Mouse (Mus musculus): ENCODE results near the gene Leo1.
"Not testable (repeated sequence)": the region's sequence is repeated elsewhere in the genome, so short reads cannot be mapped to it uniquely, and the experiment has no call there.

Leo1 gene

DNA sequence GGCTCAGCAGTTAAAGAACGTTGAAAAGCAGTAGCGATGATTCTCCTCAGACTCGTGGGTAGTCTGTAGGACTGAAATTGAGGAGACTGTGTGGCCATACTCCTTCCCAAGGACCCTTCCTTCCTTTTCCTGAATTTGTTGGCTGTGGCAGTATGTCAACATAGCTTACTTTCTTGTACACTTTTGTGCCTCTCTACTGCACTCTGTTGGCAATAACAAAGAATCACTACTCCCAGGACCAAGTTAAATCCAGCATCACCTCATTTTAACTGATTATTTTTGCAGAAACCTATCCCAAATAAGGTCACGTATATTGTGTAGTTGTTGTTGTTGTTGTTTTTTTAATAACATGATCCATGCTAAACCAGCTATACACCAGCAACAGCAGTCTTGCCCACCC is 25.3 kb downstream of the Leo1 start:
- DNase-seq (ENCODE audit: extremely low read depth, low read depth), result no peak

DNA sequence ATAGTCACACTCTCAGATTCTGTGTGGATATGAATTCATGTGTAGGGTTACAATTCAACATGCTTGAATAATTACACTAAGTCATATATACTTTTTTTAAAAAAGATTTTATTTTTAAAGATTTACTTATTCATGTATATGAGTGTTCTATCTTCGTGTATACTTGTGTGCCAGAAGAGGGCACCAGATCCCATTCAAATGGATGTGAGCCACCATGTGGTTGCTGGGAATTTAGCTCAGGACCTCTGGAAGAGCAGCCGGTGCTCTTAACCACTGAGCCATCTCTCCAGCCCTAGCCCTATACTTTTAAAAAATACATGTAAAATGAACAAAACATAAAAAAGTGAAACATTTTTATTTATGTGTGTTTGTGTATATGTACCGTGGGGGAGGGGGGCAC is 26.3 kb downstream of the Leo1 start:
- no peak for DNase-seq (ENCODE audit: extremely low read depth, low read depth)

DNA sequence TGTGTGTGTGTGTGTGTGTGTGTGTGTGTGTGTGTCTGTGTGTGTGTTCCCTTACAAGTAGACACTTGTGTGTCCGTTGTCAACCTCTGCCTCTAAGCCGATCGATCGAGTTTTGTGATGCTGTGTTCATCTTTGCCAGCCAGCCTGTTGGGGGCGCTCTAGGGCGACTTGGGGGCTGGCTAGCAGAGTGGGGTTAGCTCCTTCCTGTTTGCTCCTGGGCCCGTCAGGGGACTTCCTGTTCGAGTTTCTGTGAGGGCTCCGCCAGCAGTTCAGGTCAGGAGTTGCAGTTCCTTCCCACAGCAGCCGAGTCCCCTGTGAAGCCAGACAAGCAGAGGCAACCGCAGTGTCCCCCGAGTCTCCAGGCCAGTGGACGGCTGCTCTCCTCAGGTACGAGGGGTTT is 27.0 kb downstream of the Leo1 start:
- DNase-seq (ENCODE audit: extremely low read depth, low read depth), result no peak

DNA sequence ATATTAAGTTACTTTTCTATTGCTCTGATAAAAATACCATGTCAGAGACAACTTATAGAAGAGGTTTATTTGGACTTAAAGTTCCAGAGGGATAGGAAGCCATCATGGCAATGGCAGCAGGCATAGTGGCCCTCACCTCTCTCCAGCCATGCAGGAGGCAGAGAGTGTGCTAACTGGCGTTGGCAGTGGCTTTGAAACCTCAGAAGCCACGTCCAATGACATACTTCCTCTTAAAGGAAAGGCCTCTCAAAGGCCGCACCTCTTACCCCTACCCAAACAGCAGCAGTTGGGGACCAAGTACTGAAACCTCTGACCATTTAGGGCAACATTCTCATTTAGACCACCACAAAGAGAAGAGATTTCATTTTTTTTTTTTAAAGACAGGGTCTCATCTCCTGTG is 35.9 kb downstream of the Leo1 start:
- DNase-seq (ENCODE audit: extremely low read depth, low read depth), result no peak

DNA sequence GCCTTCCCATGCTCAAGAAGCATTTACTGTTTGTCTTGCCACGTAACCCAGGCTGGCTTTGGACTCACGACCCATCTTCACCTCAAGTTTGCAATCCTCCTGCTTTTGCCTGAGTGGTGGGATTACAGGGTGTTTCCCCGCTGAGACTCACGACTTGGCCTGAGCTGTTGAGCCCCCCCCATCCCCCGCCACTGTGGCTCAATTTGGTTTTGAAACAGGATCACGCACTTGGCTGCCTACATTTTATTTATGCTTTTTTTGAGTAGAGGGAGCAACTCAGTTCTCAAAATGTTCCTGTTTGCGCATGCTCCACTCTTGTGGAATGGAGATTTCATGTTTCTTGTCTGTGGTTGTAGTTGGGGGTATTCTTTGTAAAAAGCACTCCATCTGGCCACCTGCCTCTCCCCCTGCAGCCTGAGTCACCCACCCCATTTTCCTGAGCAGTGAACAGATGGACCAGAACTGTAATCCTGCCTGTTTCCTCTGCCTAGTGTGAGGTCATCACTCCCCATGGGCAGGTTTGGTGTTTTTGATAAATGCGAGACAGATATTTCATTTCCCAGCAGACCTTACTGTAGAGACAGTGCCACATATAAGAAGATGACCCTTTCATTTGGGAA is 37.9 kb downstream of the Leo1 start:
- no peak for DNase-seq (ENCODE audit: extremely low read depth, low read depth)

DNA sequence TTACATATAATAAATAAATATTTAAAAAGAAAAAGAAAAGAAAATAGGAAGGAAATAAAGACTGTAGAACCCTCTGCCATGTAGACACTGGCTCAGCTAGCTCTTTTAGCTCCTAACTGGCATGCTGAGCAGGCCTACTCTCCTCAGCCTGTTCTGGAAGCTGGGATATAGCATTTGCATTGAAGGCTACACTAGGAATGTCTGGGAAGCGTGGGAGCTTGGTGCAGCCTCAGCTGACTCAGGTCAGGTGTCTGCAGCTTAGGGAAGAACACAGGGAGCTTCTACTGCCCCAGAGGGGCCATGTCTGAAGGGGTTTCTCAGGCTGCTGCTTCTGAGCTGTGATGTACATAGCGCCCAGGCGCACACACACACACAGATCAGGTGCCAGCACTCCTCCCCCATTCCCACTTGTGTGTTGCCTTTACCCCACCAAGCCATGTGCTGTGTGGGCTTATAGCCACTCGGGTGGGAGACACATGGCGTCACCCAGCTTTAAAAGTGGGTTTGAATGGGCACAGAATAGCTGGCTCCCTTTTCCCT is 39.3 kb downstream of the Leo1 start:
- DNase-seq (ENCODE audit: extremely low read depth, low read depth), result no peak

DNA sequence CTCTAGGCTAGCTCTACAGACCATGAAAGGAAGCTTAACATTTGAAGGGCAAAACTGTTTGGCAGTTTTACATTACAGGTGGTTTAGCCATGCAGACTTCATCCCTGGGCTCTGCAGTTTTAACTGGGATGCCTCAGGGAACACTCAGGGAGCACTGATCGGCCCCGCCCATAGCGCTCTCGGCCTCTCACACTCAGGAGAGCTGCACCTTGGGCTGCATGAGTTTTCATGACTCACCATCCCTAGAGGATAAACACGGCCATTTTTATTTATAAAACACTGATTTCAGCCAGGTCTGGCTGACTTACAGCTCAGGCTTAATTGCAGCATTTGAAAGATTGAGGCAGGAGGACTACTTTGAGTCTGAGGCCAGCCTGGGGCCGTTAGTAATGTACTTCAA is 43.9 kb downstream of the Leo1 start:
- no peak for DNase-seq (ENCODE audit: extremely low read depth, low read depth)

DNA sequence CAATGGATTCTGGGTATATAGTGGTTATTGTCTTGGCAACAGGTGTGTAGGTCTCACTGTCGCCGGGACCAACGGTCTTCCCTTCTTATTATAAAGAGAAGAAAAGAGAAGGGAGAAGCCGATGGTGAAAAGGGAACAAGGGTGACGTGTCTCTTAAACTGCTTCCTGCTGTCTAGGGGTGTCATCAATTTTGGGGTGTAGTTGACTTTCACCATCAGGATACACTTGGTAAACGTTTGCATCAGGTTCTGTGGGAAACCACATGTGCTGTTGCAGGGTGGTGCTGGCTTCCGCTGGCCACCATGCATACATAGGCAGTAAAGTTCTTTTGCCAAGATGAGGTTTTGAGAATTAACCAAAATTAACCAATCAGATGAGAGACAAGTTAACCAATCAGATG is 46.9 kb downstream of the Leo1 start:
- DNase-seq (ENCODE audit: extremely low read depth, low read depth), result not testable (repeated sequence)

DNA sequence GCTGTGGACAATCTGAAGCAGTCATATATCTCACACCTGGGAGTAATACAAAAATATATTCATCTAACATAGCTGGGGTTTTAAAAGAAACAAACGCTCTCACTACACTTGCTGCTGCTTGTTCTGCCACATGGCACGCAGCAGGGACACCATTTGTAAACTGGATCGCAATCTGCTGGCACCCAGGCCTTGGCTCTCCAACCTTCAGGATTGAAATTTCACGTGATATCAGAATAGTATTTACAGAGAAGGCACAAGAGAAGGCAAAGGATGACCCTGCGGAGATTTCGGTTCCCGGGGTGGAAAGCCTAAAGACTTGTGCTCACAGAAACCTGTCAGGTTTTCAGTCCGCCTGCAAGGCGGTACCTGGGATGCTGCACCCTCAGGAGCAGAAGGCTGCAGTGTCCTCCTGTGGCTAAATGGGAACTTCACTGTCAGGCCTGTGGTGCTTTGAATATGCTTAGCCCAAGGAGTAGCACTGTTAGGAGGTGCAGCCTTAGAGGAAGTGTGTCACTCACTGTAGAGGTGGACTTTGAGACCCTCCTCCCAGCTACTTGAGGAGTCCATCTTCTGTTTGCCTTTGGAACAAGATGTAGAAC is 53.2 kb downstream of the Leo1 start:
- no peak for DNase-seq (ENCODE audit: extremely low read depth, low read depth)

DNA sequence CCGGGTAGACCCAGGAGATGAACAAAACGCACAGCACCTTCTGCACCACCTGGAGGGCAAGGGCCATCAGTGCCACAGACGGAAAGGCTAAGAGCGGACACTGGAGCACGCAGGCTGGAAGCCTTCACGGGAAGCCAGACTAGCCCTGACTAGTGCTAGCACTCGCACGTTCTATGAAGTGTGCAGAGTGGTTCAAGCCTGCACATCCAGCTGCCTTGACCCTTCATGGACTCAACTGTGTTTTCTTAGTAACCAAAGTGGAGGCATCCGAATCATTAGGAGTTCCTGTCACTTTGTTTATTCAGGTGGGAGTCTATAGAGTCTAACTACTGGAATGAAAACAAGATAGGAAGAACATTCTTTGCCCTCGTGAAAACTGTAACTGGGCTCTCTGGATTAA is 54.6 kb downstream of the Leo1 start:
- no peak for DNase-seq (ENCODE audit: extremely low read depth, low read depth)

DNA sequence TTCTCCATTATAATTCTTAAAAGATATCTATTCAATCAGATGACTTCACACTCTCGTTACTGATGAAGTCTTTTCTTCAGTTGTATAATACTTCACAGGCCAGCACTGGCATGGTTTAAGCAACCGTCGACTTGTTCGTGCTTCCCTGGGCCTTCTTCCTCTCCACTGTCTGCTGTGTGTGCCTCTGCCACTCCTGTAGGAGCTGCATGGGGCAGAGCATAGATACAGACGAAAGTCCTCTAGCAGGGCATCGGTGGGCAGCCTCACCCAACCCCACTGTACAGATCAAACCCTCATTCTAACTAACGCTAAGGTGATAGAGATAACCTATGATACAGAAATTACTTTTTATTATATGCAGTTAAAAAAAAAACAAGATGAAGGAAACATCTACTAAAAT is 57.2 kb downstream of the Leo1 start:
- no peak for DNase-seq (ENCODE audit: extremely low read depth, low read depth)

DNA sequence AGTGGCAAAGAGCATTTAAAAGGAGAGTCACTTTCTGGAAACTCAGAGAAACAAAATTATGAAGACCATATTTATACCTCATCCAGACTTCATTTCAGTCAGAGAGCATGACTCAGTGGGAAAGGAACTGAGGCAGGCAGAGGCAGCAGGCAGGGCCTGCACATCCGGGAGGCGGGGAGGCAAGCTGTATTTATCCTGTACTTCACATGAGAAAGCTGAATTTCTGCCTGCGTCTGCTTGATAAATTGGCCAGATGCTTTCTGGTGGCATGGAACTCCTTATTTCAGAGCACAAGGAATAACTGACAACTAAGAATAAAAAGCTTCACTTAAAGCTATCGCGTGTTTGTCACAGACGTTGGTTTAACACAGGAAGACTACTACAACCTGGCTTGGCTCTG is 63.0 kb downstream of the Leo1 start:
- no peak for DNase-seq (ENCODE audit: extremely low read depth, low read depth)

DNA sequence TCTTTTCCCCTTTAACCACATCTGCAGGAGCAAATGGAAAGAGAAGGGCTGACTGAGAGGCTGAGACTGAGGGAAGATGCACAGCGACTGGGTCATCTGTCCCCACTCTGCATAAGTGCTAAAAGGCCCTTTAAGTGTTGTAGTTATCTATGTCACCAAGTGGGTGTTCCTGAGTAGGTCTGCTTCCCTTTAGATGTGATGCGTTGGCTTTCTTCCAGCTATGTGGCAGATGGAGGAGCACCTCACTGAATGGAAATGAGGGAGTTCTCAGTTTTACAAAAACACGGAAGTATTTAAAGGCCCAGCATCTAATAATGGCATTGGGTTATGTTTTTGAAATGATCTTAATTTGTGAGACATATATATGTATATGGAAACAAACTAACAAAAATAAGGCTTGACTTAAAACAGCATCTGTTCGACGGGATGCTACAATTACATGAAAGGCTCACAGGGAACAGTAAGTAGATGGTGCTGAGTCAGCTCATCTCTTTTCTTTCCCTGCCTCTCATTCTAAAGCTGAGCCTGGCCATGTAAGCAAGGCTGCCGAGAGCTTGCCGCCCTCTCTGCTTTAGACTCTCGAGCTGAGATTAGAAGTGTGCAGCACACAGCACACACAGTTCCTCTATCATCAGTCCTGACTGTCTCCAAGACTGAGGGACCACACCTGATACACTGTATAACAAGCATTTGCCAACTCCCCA is 70.1 kb downstream of the Leo1 start:
- DNase-seq (ENCODE audit: extremely low read depth, low read depth), result peak; percentile 83

DNA sequence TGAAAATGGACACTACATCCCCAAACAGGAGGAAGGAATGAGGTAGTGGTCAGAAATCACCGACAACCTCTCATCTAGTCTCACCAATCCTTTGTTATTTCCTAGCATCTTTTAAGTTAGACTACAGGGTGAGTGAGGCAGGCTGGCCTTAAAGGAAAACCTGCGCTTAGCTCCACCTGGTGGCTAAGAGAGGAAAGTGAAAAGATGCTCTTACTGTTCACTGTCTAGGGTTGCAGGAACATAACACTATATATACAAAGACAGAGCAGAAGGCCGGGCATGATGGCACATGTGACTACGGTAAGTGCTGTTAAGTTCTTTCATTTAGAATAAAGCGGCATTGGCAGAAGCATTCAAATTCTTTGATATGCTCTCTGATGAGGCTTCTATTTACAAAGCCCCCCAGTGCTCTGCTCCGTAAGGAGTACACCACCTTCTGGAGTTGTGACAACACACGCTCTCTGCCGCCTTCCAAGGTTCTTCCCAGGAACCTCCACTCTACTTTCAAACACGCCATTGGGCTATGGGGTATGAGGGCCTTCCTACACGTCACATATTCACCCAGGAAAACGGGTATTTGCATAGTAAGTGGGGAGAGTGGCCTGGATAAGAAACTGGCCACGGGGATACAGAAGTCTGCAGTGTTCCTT is 74.3 kb downstream of the Leo1 start:
- peak; percentile 28 for DNase-seq (ENCODE audit: extremely low read depth, low read depth)
